Mouse (Mus musculus) ES-Bruce4 (cell line): ENCODE results near the gene Hesx1.

Experiments used
- CTCF ChIP-seq: IDR thresholded peaks from one replicate; pipeline ENCODE4 v1.8.1; 2011; ENCODE audit warnings: low read depth, low read length
- EP300 ChIP-seq: IDR thresholded peaks from 2 replicates; pipeline ENCODE4 v1.6.1; 2011; ENCODE audit warnings: low read depth, low read length; ENCODE audit not compliant: insufficient read depth
- POLR2A ChIP-seq: IDR thresholded peaks from one replicate; pipeline ENCODE4 v1.8.1; 2011; ENCODE audit warnings: low read length; ENCODE audit not compliant: insufficient read depth

DNA sequence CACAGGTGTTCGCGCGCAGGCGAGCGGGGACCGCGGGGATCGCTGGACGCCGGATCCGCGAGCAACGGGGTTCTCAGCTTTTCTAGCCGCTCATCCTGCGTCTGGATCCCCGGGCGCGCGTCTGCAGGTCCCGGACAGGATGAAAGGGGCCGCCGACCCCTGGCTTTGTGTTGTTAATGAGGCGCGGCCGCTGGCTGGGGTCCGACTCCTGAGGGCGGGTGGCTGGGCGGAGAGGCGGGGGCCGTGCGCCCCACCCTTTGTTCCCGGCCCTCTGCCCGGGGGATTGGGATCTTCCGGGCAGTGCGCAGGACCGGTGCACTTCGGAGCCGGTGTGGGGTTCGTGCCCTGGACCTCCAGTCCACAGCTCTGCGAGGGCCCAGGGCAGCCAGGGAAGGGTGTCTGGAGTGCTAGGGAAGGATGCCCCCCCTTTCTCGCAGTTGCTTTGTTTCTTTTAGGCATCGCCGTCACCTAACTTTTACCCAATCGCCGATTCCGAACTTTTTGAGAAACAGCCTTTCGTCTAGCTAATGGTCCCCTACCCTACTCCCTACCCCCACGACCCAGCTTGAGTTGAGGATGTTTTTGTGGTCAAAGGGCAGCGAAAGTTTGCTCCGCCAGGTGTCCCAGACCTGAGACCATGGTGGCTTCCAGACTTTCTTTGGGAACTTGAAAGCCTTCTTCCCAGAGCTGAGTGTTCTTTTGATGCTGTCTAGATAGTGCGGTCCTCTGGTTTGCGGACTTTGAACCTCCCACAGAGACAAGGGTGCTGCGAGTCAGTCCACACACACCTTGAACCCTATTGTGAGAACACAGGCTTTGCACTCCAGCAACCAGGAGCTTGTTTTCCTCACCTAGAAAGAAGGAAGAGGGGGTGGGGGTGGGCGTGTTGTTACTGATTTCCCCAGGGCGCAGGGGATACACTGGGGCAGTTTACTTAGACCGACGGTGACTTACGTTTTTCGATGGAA, 45.3 kb downstream of the Hesx1 start:
- TF ChIP-seq CTCF = no peak
- no peak for TF ChIP-seq POLR2A
- TF ChIP-seq EP300 = peak; percentile 79
